In genomic region chr3:58320812-58321211, GRCm38 (mm10) we compare ENCODE assay signal across 17 mouse cellular contexts.
"Had no signal": no experiment of that assay in that cellular context is flagged by ENCODE, and none has a peak within 500 bp of the region (broad histone marks: within the 10 kb centered on the region; RNA-seq: fewer than 3 reads in every experiment).

No protein-coding gene starts in this region.

- H3K9ac ChIP-seq: kidney, embryonic 15.5 days; limb, embryonic 12.5 days; limb, embryonic 15.5 days; liver, embryonic 14.5 days; liver, postnatal 0 days; lung, embryonic 14.5 days; neural tube, embryonic 13.5 days had no signal

- H3K4me3 ChIP-seq: kidney, embryonic 15.5 days; limb, embryonic 12.5 days; limb, embryonic 15.5 days; neural tube, embryonic 13.5 days had no signal

- H3K27ac ChIP-seq: kidney, embryonic 15.5 days; limb, embryonic 12.5 days; limb, embryonic 15.5 days; liver, embryonic 14.5 days; neural tube, embryonic 13.5 days had no signal

- H3K27me3 ChIP-seq: kidney, embryonic 15.5 days; limb, embryonic 12.5 days; limb, embryonic 15.5 days; neural tube, embryonic 13.5 days had no signal

- DNase-seq: kidney, adult 11 months; kidney, adult 8-10 months; kidney, postnatal 10 days; kidney, postnatal 4 days; left cerebral cortex, postnatal 4 days; liver, postnatal 0 days; lung, embryonic 14.5 days; lung, postnatal 36 days; midbrain, embryonic 14.5 days; retina, postnatal 1 day; thymus, adult 18-20 months; thymus, postnatal 36 days had no signal

- H3K36me3 ChIP-seq: kidney, embryonic 15.5 days; limb, embryonic 12.5 days; limb, embryonic 15.5 days; neural tube, embryonic 13.5 days had no signal

- H3K9me3 ChIP-seq: kidney, embryonic 15.5 days; limb, embryonic 12.5 days; limb, embryonic 15.5 days; neural tube, embryonic 13.5 days had no signal

- H3K4me1 ChIP-seq: kidney, embryonic 15.5 days; limb, embryonic 15.5 days; neural tube, embryonic 13.5 days had no signal
